Mouse (Mus musculus) neutrophil, adult 5-6 weeks (primary cell): ENCODE data around the gene Adgrv1. TPM values are rescaled to one million over a fixed set of nuclear protein-coding genes. Genes with fewer than 3 reads are reported as not detected.
"Not testable (repeated sequence)": the region's sequence is repeated elsewhere in the genome, so short reads cannot be mapped to it uniquely, and the experiment has no call there.

Source experiments
- ATAC-seq: fragments of 151-379, 151-347 bp; 2 replicates; pipeline ENCODE4 v1.8.0; 2017; ENCODE audit warnings: mild to moderate bottlenecking, moderate TSS enrichment; ENCODE audit not compliant: insufficient number of reproducible peaks, poor library complexity, low FRiP score, severe bottlenecking; ENCODE audit errors: extremely low read depth
- total RNA-seq: library from RNA; stranded (forward); fragments of 200-1000 nt; gene quantifications from 2 replicates; pipeline ENCODE4 v1.2.3, GENCODE M21; 2017

Adgrv1 gene
- total RNA-seq, 1 experiment from 2014 or later = 0.47 TPM

DNA sequence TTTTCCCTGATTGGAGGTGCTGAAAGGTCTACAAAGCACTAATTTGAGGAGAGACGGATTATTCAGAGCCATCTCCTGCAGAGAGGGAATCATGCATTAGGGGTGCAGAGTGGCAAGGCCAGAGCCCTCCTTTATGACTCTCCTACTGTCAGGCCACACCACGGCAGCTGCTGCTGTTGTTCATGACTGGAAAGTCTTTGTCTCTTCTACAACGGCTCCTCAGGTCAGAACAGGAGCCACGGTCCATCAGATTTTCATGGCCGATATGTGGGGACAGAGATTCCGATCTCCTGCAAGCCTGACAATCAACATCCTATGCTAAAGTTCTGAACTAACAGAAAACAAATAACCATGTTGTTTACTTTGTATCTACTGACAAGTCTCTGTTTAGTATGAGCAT is 350.8 kb downstream of the Adgrv1 start:
- no peak for ATAC-seq

DNA sequence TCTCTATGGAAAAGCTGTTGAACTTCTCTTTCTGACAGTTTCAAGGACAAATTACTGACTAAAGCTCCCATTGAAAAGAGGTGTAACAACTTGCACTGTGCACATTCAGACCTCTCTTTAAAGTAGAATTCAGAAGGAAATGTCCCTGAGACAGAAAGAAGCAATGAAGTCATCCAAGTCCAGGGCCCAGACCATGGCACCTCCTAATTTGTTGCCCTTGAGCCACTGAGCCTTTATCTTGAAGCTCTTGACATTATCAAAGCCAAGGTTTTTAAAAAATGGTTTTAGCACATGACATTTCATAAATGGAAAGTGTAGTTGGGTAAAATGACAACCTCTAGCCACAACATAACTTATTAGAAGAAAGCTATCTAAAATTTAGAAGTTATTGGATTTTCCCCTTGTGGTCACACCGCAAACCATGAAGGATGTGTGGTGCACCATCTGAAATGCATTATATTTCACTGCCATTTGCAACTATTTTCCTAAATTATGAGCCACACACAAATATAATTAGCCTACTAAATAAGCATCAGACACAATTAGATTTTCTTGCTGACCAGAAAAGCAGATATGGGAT is 352.2 kb downstream of the Adgrv1 start:
- no peak for ATAC-seq

DNA sequence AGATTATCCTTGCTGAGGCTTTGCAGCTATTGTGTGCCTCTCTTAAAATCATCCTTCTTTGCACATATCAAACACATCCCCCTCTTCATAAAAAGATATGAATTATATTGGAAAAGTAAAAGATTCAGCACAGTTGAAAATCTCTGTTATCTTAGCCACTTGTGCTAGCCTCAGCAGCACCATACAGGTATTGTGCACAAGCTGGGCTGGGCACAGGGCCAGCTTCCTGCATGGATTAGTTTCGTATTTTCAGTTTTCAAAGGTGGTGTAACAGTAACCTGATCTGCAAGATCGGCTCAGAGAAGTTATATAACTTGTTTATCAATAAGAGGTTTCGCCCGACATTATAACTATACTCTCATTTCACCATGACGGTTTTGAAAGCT is 353.6 kb downstream of the Adgrv1 start:
- no peak for ATAC-seq

DNA sequence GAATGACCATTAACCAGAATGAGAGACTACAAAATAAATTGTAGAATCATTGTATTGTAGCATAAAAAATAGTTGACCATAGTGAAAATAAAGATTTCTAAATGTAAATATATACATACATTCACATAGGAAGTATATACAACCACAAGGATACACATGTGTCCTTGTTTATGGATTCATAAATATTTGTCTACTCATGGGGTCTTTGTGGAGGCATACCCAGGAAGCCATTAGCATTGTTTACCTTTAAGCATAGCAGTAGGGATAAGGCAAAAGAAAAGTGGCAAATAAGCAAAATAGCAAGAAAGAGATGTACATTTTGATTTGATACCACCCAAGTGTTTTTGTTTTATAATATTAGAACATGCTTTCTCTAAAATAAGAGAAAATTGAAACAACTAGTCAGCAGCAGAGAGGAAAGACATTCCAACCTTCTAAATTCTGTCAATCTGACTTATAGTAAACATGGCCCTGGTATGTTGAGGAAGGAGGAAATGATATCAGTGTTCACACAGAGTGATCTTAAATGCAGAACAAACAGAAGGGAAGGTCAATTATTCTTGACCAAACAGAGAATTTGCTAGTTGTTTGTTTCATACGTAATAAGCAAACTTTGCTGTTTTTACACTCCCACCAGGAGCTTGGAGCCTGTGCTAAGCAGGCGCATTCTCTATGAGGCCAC is 354.1 kb downstream of the Adgrv1 start:
- no peak for ATAC-seq

DNA sequence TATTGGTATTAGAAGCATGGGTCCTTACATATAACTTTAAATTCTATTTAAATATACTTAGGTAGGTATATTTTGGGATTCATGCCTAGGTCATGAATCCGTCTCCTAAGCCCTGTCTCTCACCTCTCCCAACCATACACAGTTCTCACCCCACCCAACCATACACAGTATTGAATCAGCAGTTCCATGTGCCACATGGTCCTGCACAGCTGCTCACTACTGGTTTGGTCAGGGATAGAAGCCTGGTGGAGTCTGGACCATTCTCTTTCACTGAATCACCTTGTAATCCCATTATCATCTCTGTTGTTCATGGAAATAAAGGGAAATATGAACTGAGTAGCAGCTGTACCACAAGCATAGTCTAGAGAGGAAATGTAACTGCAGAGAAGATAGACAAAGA is 359.1 kb downstream of the Adgrv1 start:
- no peak for ATAC-seq

DNA sequence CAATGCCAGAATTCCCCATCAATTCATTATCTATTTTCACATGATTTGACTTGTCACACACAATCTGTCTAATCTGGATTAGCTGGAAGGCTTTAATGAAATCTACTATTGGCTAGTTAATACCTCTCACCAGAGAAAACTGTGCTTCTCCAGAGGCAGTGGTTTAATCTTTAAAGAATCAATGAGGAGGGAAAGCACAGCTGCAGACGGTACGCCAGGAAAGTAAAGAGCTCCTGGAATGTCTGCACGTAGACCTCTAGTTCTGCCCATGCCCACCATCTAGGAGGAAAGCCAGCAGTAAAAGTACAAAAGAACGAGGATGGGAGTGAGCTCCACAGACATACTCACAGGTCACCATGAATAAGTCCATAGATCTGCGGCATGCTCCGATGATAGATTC is 362.6 kb downstream of the Adgrv1 start:
- no peak for ATAC-seq

DNA sequence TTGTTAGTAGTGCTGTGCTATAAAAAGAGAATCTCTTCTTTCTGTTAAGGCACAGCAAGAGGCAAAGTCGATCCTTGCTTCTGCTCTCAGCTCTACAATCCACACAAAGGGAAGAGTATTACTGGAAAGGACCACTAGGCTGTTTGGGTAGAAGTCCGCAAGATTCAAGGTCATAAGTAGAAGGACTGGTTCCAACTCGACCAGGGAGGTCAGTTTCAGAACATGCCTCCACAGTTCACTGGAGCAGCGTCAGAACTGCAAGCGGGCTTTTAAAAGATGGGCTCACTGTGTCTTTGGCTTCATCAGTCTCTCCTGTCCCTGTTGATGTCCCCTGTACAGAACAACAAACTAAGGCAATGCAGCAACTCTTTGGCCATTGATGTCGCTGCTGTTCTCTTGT is 363.9 kb downstream of the Adgrv1 start:
- ATAC-seq = no peak

DNA sequence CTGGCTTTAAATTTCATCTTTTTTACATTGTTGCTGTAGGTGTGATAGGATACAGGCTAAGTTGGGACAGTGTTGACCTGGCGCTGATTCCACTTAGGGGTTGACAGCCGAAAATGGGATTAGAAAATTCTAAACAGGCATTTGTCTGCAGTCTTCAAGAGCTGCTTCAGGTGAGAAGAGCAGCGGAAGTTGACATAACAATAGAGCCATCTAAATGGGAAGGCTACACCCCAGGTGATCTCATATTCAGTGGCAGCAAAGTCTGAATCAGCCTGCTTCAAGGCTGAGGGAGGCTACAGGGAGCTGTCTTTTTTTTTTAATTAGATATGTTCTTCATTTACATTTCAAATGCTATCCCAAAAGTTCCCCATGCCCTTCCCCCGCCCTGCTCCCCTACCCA is 365.5 kb downstream of the Adgrv1 start:
- ATAC-seq = not testable (repeated sequence)

DNA sequence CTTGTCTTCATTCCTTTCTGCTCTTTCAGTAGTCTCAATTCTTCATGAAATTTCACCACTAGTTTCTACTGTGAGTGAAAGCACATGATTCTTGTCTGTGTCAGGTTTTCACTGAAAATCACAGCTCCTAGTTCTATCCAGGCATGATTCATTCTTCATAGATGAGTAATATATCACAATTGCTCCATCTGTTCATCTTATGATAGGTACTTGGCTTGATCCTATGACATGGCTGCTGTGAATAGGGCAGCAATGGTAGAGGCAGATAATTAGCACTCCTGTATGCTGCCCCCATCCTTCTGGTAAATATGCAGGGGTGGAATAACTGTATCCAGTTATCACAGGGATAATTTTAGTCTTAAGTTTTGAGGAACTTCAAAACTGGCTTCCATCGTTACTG is 368.5 kb downstream of the Adgrv1 start:
- no peak for ATAC-seq

DNA sequence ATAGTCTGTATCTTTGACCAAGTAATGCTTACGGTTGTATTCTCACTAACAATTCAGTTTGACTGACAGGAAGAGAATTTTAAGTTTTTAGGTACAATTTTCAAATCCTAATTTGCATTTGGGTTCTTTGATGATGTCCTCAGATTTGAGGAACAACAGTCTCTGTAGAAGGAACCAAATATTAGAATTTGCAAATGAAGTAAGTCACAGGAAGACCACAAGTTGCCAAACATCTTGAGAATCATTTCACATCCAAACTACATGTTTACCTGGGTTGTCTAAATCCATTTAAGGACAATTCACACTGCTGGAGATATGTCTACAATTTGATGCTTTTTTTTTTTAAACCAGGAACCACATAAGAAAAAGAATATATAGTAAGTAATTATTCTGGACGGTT is 391.8 kb downstream of the Adgrv1 start:
- ATAC-seq = peak; percentile 27; the same call in 1 of the 2 replicates

DNA sequence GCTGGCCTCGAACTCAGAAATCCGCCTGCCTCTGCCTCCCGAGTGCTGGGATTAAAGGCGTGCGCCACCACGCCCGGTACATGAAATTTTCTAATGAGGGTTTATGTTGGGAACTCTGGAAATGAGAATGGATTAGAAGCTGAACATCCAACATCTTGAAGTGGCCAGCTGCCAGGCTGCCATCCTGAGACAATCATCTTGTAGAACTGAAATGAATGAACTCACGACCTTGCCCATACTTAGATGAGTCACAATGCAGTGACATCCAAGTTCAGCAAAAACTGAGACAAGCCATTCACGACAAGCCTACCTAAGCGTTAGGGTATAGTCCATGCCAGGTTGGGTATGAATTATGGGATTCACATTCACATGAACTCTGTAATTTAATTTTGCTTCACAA is 393.1 kb downstream of the Adgrv1 start:
- ATAC-seq = no peak

DNA sequence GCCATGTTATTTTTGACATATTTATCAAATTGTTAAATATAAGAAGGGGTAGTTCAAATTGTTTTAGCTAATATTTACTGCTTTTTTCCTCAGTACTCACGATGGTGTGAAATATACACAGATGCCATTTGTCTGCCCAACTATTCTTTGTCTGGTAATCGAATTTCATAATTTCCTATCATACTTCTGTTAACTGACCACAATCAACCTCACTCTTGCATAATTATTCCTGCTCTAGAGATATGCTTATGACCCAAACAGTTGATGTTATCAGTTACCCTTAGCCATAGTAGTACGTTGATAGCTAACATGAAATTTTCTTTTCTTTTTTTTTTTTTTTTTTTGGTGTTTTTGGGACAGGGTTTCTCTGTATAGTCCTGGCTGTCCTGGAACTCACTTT is 393.5 kb downstream of the Adgrv1 start:
- ATAC-seq = no peak

DNA sequence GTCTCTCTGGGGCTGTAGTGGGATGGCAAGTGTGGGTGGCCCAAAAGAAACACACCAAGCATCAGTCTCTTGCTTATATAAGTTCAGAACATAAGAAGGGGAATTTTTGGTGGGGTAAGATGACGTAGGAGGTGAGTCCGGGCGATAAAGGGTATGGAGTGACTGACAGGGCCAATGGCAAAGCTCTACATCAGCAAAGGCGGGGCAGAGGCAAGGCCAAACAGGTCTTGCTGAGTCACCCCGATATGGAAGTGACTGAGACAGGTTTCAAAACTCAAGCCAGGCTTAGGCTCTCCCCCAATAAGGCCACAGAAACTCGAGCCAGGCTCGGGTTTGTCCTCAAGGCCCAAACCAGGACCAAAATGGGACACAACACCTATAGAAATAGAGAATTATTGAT is 394.1 kb downstream of the Adgrv1 start:
- ATAC-seq = peak; percentile 39; the same call in 1 of the 2 replicates

DNA sequence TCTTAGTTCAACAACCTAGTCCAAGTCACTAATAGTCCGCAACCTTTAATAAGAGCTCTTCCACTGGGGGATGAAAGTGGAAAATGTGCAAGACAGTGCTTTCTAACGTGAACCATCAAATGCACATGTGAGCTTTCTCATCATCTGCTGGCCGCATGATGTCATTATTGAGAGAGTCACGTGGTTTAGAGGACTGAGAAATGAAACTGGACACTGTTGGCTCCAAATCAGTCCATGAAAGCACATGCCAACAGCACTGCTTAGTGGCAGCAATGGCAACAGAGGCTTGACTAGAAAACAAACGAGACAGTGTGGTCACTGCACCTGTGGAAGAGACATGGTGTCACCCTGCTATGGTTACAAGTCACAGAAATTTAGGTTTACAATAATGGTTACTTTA is 395.0 kb downstream of the Adgrv1 start:
- ATAC-seq = no peak

DNA sequence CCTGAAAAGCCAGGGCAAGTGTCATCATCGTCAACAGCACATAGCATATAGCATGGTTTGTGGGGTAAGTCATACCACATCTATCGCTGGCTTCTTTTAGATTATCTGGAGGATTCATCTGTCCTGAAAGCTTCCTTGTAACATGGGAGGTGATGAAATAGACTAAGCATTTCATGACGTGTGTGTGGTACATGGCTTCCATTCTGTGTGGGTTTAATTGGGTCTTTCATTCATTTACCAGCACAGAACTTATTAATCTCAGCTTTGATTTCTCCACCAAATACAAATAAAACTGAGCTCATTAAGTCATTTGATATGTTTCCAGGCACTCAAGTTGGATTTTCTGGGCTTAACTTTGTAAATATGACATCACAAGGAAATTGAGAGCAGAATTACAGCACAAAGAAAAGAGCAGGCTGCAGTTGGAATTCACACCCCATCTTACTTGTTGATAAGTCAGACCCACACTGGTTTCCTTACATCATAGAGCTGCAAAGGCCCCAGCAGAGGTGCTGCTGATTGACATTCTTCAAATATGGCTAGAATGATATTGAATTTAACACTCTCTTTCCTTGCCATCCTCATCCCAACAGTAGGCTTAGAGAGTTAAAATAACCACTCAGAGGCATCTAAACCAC is 396.1 kb downstream of the Adgrv1 start:
- no peak for ATAC-seq

DNA sequence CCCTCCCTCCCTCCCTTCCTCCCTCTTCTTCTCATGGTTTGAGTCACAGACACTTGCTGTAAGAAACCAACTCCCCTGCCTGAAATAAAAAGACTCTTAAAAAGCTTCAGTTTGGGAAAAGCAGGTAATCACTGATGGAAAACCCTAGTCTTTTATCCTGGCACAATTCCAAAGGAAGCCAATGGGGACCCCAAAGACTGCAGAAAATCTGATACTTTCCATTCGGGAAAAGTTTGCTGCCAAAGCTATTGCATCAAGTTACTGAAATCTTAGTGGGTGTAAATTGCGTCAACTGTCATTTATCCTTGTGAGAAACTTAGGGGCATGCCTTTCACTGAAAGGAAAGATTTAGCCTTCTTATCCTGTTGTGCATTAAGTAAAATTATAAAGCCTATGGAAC is 398.9 kb downstream of the Adgrv1 start:
- no peak for ATAC-seq

DNA sequence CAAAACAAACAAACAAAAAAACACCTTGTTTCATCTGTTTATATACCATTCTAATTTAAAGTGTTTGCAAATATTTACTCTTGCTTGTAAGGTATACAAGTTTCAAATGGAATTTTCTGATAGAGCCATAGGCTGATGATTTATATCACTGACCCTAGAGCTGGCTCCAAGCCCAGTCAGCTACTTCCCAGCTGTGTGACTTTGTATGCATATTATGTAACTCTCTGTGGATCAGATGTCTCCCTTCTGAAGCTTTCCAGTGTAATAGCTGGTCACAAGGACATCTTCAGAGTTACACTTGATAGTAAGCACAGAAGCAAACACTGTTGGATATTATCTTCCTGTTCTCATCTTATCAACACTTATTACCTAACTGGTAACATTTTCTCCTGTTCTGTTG is 400.1 kb downstream of the Adgrv1 start:
- no peak for ATAC-seq

DNA sequence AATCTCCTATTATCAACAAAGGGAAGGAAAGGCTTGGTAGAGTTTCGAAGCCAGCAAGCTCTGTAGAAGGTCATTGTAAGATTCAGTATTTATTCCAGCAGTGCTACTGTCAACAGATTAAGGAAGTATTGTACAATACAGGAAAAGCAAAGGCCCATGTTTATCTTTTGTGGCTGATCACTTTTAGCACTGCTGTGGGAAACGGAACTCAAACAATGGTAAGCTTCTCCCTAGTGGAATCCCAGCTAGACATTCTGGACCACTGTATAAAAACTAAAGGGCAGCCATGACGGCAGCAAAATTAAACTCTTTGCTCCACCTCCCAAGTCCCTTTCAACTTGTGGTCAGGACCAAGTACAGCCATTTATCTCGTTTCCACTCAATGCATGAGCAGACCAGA is 402.8 kb downstream of the Adgrv1 start:
- 0 out of 2 replicates have a peak, but pooled peaks have one; percentile 16 for ATAC-seq

DNA sequence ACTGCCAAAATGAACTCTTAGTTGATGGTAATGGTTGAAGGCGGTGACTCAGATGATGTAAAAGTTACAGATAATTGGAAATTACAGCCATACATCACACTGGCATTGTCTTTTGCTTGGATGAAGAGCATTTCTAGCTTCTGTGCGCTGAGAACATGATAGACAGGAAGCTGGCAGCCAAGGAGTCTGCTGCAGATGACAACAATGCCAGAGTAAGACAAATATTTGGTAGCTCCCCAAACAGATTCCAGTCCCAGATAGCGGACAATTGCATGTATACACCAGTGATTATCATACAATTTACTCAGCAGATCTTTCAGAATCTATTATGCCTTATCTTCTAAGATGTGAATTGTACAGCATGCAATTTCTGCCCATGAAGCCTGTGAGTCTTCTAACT is 409.2 kb downstream of the Adgrv1 start:
- ATAC-seq = no peak

DNA sequence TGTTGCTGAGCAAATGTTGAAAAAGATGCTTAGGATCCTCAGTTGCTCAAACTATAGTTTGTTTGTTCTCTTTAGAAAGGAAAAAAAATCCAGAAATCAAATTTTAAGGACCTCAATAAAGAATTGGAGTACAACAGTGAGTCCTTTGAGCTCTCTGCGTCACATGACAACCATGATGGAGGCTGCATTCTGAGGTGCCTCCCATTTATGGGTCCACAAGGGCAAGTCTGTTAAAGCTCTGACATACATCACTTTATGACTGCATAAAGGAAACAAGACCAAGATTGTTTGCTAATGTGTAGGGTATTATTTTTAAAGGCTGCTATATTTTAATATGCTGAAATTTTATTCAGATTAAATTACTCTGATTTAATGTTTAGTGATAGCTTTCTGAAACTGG is 410.6 kb downstream of the Adgrv1 start:
- no peak for ATAC-seq

DNA sequence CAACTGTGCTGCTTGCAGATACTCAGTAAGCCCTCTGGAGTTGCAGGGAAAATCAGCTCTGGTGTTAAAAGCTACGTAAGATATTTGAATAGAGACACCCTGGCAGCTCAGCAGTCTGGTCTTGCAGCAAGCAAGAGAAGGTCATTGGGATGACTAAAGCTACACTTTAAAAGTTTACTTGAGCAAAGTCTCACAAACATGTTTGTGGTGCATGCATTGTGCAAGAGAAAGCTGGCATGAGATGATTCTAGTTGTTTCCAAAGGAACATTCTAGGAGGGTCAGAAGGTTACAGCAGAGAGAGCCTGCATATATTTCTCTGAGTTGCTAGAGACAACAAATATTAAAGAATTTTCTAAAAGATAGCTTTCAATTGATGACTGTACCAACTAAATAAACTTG is 421.5 kb downstream of the Adgrv1 start:
- ATAC-seq = no peak
